ENCODE assay signal across 19 mouse cellular contexts in genomic region chr2:76702751-76703150, GRCm38 (mm10). TPM values are rescaled to one million over a fixed set of nuclear protein-coding genes. Genes with fewer than 3 reads are reported as not detected.
"Had no signal": no experiment of that assay in that cellular context is flagged by ENCODE, and none has a peak within 500 bp of the region (broad histone marks: within the 10 kb centered on the region; RNA-seq: fewer than 3 reads in every experiment).

No protein-coding gene starts in this region.

- H3K4me2 ChIP-seq: liver, embryonic 15.5 days; lung, embryonic 15.5 days; midbrain, embryonic 12.5 days; neural tube, embryonic 12.5 days had no signal

- H3K27ac ChIP-seq: liver, embryonic 15.5 days; lung, embryonic 15.5 days; midbrain, embryonic 10.5 days; midbrain, embryonic 12.5 days; neural tube, embryonic 12.5 days had no signal

- H3K27me3 ChIP-seq: liver, embryonic 15.5 days; lung, embryonic 15.5 days; midbrain, embryonic 12.5 days; neural tube, embryonic 12.5 days had no signal

- H3K36me3 ChIP-seq: lung, embryonic 15.5 days had no signal

- ATAC-seq: liver, postnatal 0 days; lung, postnatal 0 days; midbrain, embryonic 16.5 days had no signal

- H3K4me3 ChIP-seq: liver, embryonic 15.5 days; lung, embryonic 15.5 days; midbrain, embryonic 10.5 days; midbrain, embryonic 12.5 days; neural tube, embryonic 12.5 days had no signal

- H3K9me3 ChIP-seq: liver, embryonic 15.5 days; lung, embryonic 15.5 days; midbrain, embryonic 10.5 days; midbrain, embryonic 12.5 days; neural tube, embryonic 12.5 days had no signal

- DNase-seq: liver, postnatal 0 days; lung, adult 2 months; lung, postnatal 4 days; midbrain, embryonic 14.5 days; right cerebral cortex, postnatal 14 days; spleen, adult 18-20 months; thymus, adult 18-20 months; thymus, postnatal 14 days; thymus, postnatal 36 days had no signal

- H3K4me1 ChIP-seq: liver, embryonic 15.5 days; lung, embryonic 15.5 days; midbrain, embryonic 10.5 days; midbrain, embryonic 12.5 days; neural tube, embryonic 12.5 days had no signal

- H3K9ac ChIP-seq: liver, embryonic 15.5 days; liver, postnatal 0 days; lung, embryonic 15.5 days; midbrain, embryonic 12.5 days; neural tube, embryonic 12.5 days had no signal

RNA-seq across cellular contexts. Expression of gene Pjvk, which starts 54.5 kb away (rescaled TPM):
- total RNA-seq: megakaryocyte-erythroid progenitor cell, adult 5-6 weeks; neutrophil, adult 5-6 weeks had no signal
- polyA plus RNA-seq: liver, embryonic 15.5 days; liver, postnatal 0 days; lung, adult 2 months; small intestine, adult 2 months had no signal
